Mouse (Mus musculus): ENCODE measurements around the gene Gja8.

GRCm38 (mm10) chr3:96937606-96938005, 11.8 kb upstream of the Gja8 start:
- TF ChIP-seq POLR2A (IDR thresholded peaks at IDR 0.05; ENCODE audit: low read depth, low read length), result no peak
- TF ChIP-seq CTCF (IDR thresholded peaks at IDR 0.05; ENCODE audit: extremely low read depth, insufficient read length, insufficient replicate concordance, low read depth, low read length), result no peak
